Mouse (Mus musculus) midbrain, embryonic 11.5 days (tissue): ENCODE data around the gene Atp9a. TPM values are rescaled to one million over a fixed set of nuclear protein-coding genes. Genes with fewer than 3 reads are reported as not detected.

Experiments used
- ATAC-seq: fragments of 200-750 bp; cut with Nextera tagmentation; 2 replicates; pipeline ENCODE4 v1.8.0; 2017; ENCODE audit warnings: moderate TSS enrichment, moderate library complexity; ENCODE audit not compliant: low FRiP score
- DNase-seq: peaks from one replicate; pipeline ENCODE4 v3.0.0; 2015; ENCODE audit warnings: low spot score; ENCODE audit errors: missing footprints
- H3K27ac ChIP-seq: fragments of 300-500 bp; sonication (generic); 2 replicates; pipeline ENCODE4 v1.5.1; 2014; ENCODE audit warnings: low read depth, low read length
- H3K27me3 ChIP-seq: fragments of 300-500 bp; sonication (generic); 2 replicates; pipeline ENCODE4 v1.6.1; 2014; ENCODE audit warnings: mild to moderate bottlenecking, low read length, moderate library complexity, mixed read lengths; ENCODE audit not compliant: control insufficient read depth, insufficient read depth
- H3K36me3 ChIP-seq: fragments of 300-500 bp; sonication (generic); 2 replicates; pipeline ENCODE4 v1.6.1; 2014; ENCODE audit warnings: mild to moderate bottlenecking, low read length, moderate library complexity, mixed read lengths; ENCODE audit not compliant: control insufficient read depth, insufficient read depth
- H3K4me1 ChIP-seq: fragments of 300-500 bp; sonication (generic); 2 replicates; pipeline ENCODE4 v1.6.1; 2014; ENCODE audit warnings: low read length; ENCODE audit not compliant: control insufficient read depth, insufficient read depth
- H3K4me2 ChIP-seq: fragments of 300-500 bp; sonication (generic); 2 replicates; pipeline ENCODE4 v1.6.1; 2014; ENCODE audit warnings: mild to moderate bottlenecking, moderate library complexity
- H3K4me3 ChIP-seq: fragments of 300-500 bp; sonication (generic); 2 replicates; pipeline ENCODE4 v1.5.1; 2014; ENCODE audit warnings: low read depth, low read length
- H3K9ac ChIP-seq: fragments of 300-500 bp; sonication (generic); 2 replicates; pipeline ENCODE4 v1.6.1; 2014; ENCODE audit warnings: low read length
- H3K9me3 ChIP-seq: fragments of 300-500 bp; sonication (generic); 2 replicates; pipeline ENCODE4 v1.6.1; 2016; ENCODE audit warnings: low read length; ENCODE audit not compliant: control insufficient read depth
- WGBS: fragments of 180-500 bp; shearing (Covaris S2); extraction: QIAGEN DNeasy Blood & Tissue Kit; methylation state at CpG from one replicate; pipeline ENCODE4 v1.1.7; 2014; 5-methylcytosine and 5-hydroxymethylcytosine counted together
- polyA plus RNA-seq: library from polyadenylated mRNA; unstranded; fragments of >200 nt; fragmentation: Nextera tagmentation; extraction: Ambion mirVana; gene quantifications from 2 replicates; pipeline ENCODE4 v1.2.1, GENCODE M21; 2014

Atp9a gene
- polyA plus RNA-seq, 1 experiment from 2014 or later, result 16.8 TPM

DNA sequence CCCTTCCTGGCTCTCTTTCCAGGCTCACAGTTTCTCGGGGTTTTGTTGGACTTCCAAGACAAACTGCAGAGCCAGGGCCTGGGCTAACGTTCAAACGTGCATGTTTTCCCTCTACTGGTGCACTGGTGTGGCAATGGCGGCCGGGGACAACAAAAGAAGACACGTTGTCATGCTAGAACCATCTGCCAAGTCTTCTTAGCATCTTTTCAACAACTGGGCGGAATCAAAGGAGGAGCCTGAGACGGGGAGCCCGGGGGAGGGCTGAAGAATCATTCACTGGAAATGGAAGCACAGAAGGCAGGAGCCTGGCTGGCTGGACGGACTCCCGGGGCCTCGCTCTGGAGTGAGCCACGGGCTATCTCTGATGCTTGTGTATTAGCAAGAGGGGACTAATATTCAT lies 39.9 kb downstream of the Atp9a start:
- Histone ChIP-seq H3K4me2 (no peak overlapping the region), H3K9ac (no peak overlapping the region), H3K9me3 (no peaks in the 10 kb centered on the region), H3K27me3 (no peaks in the 10 kb centered on the region), H3K4me3 (no peak overlapping the region), H3K36me3 (peaks cover 4% of the 10 kb centered on the region; the same call in 1 of the 2 replicates), H3K27ac (0 out of 2 replicates have a peak overlapping the region, but pooled peaks have one; percentile 4), H3K4me1 (no peaks in the 10 kb centered on the region)
- ATAC-seq, result 0 out of 2 replicates have a peak, but pooled peaks have one; percentile 27
- DNase-seq, result no peak
- 35% methylated on average over 13 of the region's 13 CpGs for WGBS

GRCm38 (mm10) chr2:168695027-168695403 lies 47.2 kb downstream of the Atp9a start:
- DNase-seq (no peak), ATAC-seq (no peak)
- Histone ChIP-seq H3K9ac (no peak overlapping the region), H3K4me3 (no peak overlapping the region), H3K9me3 (no peaks in the 10 kb centered on the region), H3K27me3 (no peaks in the 10 kb centered on the region), H3K4me1 (peaks cover 11% of the 10 kb centered on the region), H3K4me2 (no peak overlapping the region; the same call in 1 of the 2 replicates), H3K27ac (0 out of 2 replicates have a peak overlapping the region, but pooled peaks have one; percentile 71), H3K36me3 (no peaks in the 10 kb centered on the region)
- 81% methylated on average over 7 of the region's 7 CpGs for WGBS

DNA sequence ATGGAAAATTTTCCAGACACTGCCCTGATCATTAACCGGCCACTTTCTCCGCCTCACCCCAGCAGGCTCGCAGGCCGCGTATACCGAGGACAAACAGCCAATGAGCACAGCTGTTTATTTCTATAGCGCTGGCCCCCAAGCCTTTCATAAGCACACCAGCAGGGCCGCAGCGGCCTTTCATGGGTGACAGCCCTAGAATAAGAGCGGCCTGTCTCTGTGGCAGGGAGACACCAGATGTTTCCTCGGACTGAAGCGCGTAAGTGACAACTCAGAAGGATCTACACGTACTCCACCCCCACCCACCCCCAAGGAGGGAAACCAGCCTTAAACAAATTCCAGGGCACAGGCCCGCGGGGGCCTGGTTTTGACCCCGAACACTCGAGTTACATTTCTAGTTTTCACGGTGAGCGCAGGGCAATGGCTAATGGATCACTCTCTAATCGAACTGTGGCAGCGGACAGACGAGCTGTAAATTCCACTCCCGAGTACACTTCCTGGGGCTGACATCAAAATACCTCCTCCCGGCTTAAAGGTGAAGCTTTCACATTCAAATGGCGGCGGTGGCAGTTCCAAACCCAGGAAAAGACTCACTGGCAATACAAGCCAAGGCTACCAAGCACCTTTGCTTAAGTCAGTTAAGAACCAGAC lies 47.7 kb downstream of the Atp9a start:
- H3K36me3 ChIP-seq, result no peaks in the 10 kb centered on the region
- H3K9me3 ChIP-seq, result no peaks in the 10 kb centered on the region
- DNase-seq (peak; percentile 91), ATAC-seq (peak; percentile 76)
- 4% methylated on average over 27 of the region's 27 CpGs for WGBS
- H3K4me3 ChIP-seq, result no peak overlapping the region
- H3K4me2 ChIP-seq, result peak overlapping the region; percentile 34; the same call in 1 of the 2 replicates
- peak overlapping the region; percentile 71 for H3K27ac ChIP-seq
- peaks cover 11% of the 10 kb centered on the region for H3K4me1 ChIP-seq
- H3K27me3 ChIP-seq, result no peaks in the 10 kb centered on the region
- no peak overlapping the region for H3K9ac ChIP-seq

DNA sequence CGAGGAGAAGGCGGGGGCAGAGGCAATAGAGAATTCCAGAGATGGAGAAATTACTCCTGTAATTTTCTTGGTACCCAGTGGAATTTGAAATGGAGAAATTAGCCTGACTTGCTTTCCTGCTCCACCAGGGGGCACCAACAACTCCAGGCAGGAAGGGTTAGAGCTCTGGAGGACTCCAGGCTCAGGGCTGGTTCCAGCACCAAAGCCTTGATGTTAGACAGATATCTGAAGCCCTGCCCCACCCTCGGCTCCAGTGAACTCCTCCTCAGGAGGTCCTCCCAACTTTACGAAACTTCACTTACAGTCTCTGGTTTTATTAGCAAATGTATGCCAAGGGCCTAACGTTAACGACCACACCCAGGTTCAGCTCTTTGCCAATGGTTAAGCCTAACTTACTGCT lies 50.4 kb downstream of the Atp9a start:
- 57% methylated on average over 6 of the region's 6 CpGs for WGBS
- no peak overlapping the region for H3K9ac ChIP-seq
- no peak overlapping the region for H3K4me2 ChIP-seq
- no peak overlapping the region for H3K27ac ChIP-seq
- H3K36me3 ChIP-seq, result no peaks in the 10 kb centered on the region
- H3K4me1 ChIP-seq, result peaks cover 11% of the 10 kb centered on the region
- DNase-seq, result peak; percentile 95
- H3K4me3 ChIP-seq, result no peak overlapping the region
- ATAC-seq, result peak; percentile 43; the same call in 1 of the 2 replicates
- H3K27me3 ChIP-seq, result no peaks in the 10 kb centered on the region
- H3K9me3 ChIP-seq, result no peaks in the 10 kb centered on the region

GRCm38 (mm10) chr2:168687326-168687725 lies 54.9 kb downstream of the Atp9a start:
- Histone ChIP-seq H3K4me2 (no peak overlapping the region), H3K9me3 (no peaks in the 10 kb centered on the region), H3K4me3 (no peak overlapping the region), H3K27ac (no peak overlapping the region), H3K27me3 (no peaks in the 10 kb centered on the region), H3K4me1 (0 out of 2 replicates have a peak, but pooled peaks cover 2% of the 10 kb centered on the region), H3K9ac (no peak overlapping the region), H3K36me3 (no peaks in the 10 kb centered on the region)
- WGBS, result 83% methylated on average over 12 of the region's 12 CpGs
- DNase-seq (no peak), ATAC-seq (no peak)

GRCm38 (mm10) chr2:168685909-168686308 lies 56.3 kb downstream of the Atp9a start:
- WGBS, result 94% methylated on average over 9 of the region's 9 CpGs
- DNase-seq, result no peak
- Histone ChIP-seq H3K4me2 (no peak overlapping the region), H3K27me3 (no peaks in the 10 kb centered on the region), H3K9me3 (no peaks in the 10 kb centered on the region), H3K4me1 (0 out of 2 replicates have a peak, but pooled peaks cover 2% of the 10 kb centered on the region), H3K4me3 (no peak overlapping the region), H3K36me3 (peaks cover 3% of the 10 kb centered on the region; the same call in 1 of the 2 replicates), H3K9ac (no peak overlapping the region), H3K27ac (no peak overlapping the region)
- no peak for ATAC-seq

DNA sequence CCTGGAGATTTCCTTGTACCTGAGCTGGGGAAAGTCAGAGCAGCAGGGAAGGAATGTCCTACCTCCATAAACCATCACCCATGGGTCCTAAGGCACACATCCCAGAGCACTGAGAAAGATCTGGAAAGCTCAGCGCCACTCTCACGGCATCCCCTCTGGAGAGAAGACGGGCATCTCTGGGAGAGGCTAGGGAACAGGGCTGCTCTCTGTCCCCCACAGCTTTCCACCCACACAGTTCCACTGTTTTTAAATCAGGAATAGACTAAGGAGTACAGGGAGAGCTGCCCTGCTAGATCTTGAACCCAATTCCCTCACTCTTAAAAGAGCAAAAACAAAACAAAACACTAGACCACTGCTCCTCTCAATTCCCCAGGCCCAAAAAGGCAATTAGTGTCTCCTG lies 57.5 kb downstream of the Atp9a start:
- H3K4me3 ChIP-seq, result no peak overlapping the region
- no peaks in the 10 kb centered on the region for H3K9me3 ChIP-seq
- 0 out of 2 replicates have a peak, but pooled peaks cover 2% of the 10 kb centered on the region for H3K4me1 ChIP-seq
- WGBS, result 89% methylated on average over 3 of the region's 3 CpGs
- DNase-seq (no peak), ATAC-seq (no peak)
- no peak overlapping the region for H3K9ac ChIP-seq
- no peaks in the 10 kb centered on the region for H3K27me3 ChIP-seq
- H3K36me3 ChIP-seq, result peaks cover 6% of the 10 kb centered on the region; the same call in 1 of the 2 replicates
- H3K27ac ChIP-seq, result no peak overlapping the region
- no peak overlapping the region for H3K4me2 ChIP-seq

DNA sequence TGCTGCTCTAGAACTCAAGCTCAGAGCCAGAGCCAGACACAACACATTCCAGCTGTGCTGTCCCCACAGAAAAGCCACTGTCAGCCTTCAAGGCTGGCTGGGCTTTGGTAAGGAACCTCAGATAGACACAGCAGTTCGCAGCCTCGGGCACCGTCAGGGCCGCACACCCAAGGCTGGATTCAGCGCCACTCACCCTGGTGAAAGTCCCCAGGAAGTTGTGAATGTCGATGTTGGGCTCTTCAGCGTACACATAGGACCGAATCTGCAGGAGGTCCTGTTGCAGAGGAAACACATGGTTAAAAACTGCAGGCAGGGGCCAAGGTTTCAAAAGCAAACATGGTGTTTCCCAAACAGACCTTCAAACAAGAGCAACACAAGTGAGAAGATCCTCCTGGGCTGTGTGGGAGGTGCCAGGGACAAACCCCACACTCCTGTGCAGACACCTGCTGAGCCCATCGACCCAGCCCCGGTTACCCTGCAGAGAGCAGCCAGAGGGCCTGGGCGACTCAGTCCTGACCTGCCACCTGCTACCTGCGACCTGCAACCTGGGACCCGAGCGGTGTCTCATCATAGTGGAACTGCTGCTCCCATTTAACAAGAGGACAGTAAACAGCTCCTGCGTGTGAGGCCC lies 58.6 kb downstream of the Atp9a start:
- Histone ChIP-seq H3K4me3 (no peak overlapping the region), H3K27ac (no peak overlapping the region), H3K9ac (no peak overlapping the region), H3K27me3 (no peaks in the 10 kb centered on the region), H3K4me2 (no peak overlapping the region), H3K4me1 (0 out of 2 replicates have a peak, but pooled peaks cover 7% of the 10 kb centered on the region), H3K36me3 (peaks cover 6% of the 10 kb centered on the region; the same call in 1 of the 2 replicates), H3K9me3 (no peaks in the 10 kb centered on the region)
- no peak for ATAC-seq
- WGBS, result 47% methylated on average over 15 of the region's 15 CpGs
- DNase-seq, result no peak

DNA sequence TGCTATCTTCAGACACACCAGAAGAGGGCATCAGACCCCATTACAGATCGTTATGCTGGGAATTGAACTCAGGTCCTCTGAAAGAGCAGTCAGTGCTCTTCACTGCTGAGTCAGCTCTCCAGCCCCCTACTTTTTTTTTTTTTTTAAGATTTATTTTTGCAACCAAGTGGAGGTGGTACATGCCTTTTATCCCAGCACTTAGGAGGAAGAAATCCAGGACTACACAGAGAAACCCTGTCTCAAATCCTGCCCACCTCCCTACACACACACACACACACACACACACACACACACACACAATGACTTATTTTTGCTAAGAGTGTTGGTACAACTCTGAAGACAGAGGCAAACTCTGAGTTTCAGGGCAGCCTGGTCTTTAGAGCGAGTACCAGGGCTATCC lies 59.5 kb downstream of the Atp9a start:
- Histone ChIP-seq H3K9me3 (no peaks in the 10 kb centered on the region), H3K4me3 (no peak overlapping the region), H3K4me2 (no peak overlapping the region), H3K27me3 (no peaks in the 10 kb centered on the region), H3K9ac (no peak overlapping the region), H3K4me1 (peaks cover 9% of the 10 kb centered on the region; the same call in 1 of the 2 replicates), H3K36me3 (peaks cover 6% of the 10 kb centered on the region; the same call in 1 of the 2 replicates), H3K27ac (no peak overlapping the region)
- no peak for ATAC-seq
- 84% methylated on average over 2 of the region's 2 CpGs for WGBS
- no peak for DNase-seq
